Mouse (Mus musculus) G1E (cell line): ENCODE results near the gene Izumo1r.

Experiments used
- CTCF ChIP-seq: IDR thresholded peaks from 2 replicates; pipeline ENCODE4 v1.5.1; 2012; ENCODE audit warnings: low read depth, low read length, inconsistent platforms, mixed read lengths
- POLR2AphosphoS5 ChIP-seq: IDR thresholded peaks from 2 replicates; pipeline ENCODE4 v1.6.1; 2012; ENCODE audit warnings: low read depth, low read length, inconsistent platforms; ENCODE audit not compliant: insufficient replicate concordance
- TAL1 ChIP-seq: conservative IDR thresholded peaks from 2 replicates; pipeline ENCODE4 v1.6.1; 2012; ENCODE audit warnings: low read depth, low read length, inconsistent platforms, mixed read lengths

GRCm38 (mm10) chr9:14937308-14937707, 33.6 kb upstream of the Izumo1r start:
- TF ChIP-seq CTCF (no peak), POLR2AphosphoS5 (no peak), TAL1 (no peak)
